Mouse (Mus musculus) kidney, adult 2 months (tissue): ENCODE measurements at regions not wholly inside any gene's neighbourhood (a gene's known extent, or its start where the extent isn't known, plus 50 kb on each side); places are given as distances from the start of the nearest gene placed in this dataset.

Source experiments
- CTCF ChIP-seq: fragments of 200-500 bp; conservative IDR thresholded peaks from 2 replicates; pipeline ENCODE4 v1.5.1; 2011; ENCODE audit warnings: low read depth, mild to moderate bottlenecking, control low read depth, low read length, moderate library complexity, mixed read lengths; ENCODE audit not compliant: insufficient read depth, insufficient read length
- POLR2A ChIP-seq: fragments of 200-500 bp; IDR thresholded peaks from one replicate; pipeline ENCODE4 v1.6.1; 2011; ENCODE audit warnings: low read depth, low read length, control low read depth

DNA sequence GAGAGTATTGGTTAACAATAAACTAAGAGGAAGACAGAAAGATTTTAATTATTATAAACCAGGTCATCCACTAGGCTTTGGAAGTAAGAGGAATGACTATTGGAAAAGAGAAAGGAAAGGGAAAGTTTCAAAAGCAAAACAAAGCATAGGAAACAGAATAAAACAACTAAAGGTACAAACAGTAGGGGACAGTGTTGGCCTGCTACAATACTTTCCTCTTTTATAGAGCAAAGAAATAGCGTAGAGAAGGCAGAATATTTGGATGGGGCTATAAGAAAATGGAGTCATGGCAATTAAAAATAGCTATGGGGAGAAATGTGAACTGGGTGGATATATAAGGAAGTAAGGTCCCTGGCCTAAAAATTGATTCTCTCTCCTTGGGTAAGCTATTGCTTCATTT, 347.5 kb upstream of the Eda2r start:
- no peak for TF ChIP-seq CTCF
- no peak for TF ChIP-seq POLR2A
